Mouse (Mus musculus) liver, postnatal 0 days (tissue): Measurements from ENCODE around the gene Fhad1.

ENCODE experiments used
- CTCF ChIP-seq: sonication (generic); IDR thresholded peaks from 2 replicates; pipeline ENCODE4 v1.5.1; 2016; ENCODE audit warnings: antibody characterized with exemption, low read depth
- EP300 ChIP-seq: IDR thresholded peaks from 2 replicates; pipeline ENCODE4 v1.6.1; 2016; ENCODE audit warnings: antibody characterized with exemption, low read depth, mild to moderate bottlenecking

GRCm38 (mm10) chr4:141920391-141920790 lies 94.5 kb downstream of the Fhad1 start:
- TF ChIP-seq CTCF (no peak), EP300 (no peak)
